Mouse (Mus musculus) midbrain, embryonic 15.5 days (tissue): ENCODE measurements at regions not wholly inside any gene's neighbourhood (a gene's known extent, or its start where the extent isn't known, plus 50 kb on each side); places are given as distances from the start of the nearest gene placed in this dataset.

Experiments used
- ATAC-seq: fragments of 200-750 bp; cut with Nextera tagmentation; replicated peaks from 2 replicates; pipeline ENCODE4 v1.8.0; 2017; ENCODE audit warnings: moderate TSS enrichment
- H3K27ac ChIP-seq: fragments of 300-500 bp; sonication (generic); 2 replicates; pipeline ENCODE4 v1.5.1; 2015; ENCODE audit warnings: mild to moderate bottlenecking, inconsistent platforms
- H3K27me3 ChIP-seq: fragments of 300-500 bp; sonication (generic); replicated peaks from 2 replicates; pipeline ENCODE4 v1.6.1; 2015; ENCODE audit warnings: inconsistent platforms
- H3K36me3 ChIP-seq: fragments of 300-500 bp; sonication (generic); replicated peaks from 2 replicates; pipeline ENCODE4 v1.6.1; 2015; ENCODE audit warnings: inconsistent platforms
- H3K4me1 ChIP-seq: fragments of 300-500 bp; sonication (generic); 2 replicates; pipeline ENCODE4 v1.6.1; 2015; ENCODE audit warnings: inconsistent platforms
- H3K4me2 ChIP-seq: fragments of 300-500 bp; sonication (generic); 2 replicates; pipeline ENCODE4 v1.6.1; 2015; ENCODE audit warnings: inconsistent platforms, mild to moderate bottlenecking, moderate library complexity
- H3K4me3 ChIP-seq: fragments of 300-500 bp; sonication (generic); 2 replicates; pipeline ENCODE4 v1.5.1; 2015; ENCODE audit warnings: mild to moderate bottlenecking, inconsistent platforms
- H3K9ac ChIP-seq: fragments of 300-500 bp; sonication (generic); 2 replicates; pipeline ENCODE4 v1.6.1; 2015; ENCODE audit warnings: mild to moderate bottlenecking, inconsistent platforms
- H3K9me3 ChIP-seq: fragments of 300-500 bp; sonication (generic); 2 replicates; pipeline ENCODE4 v1.6.1; 2016; ENCODE audit warnings: inconsistent platforms
- WGBS: fragments of 180-500 bp; shearing (Covaris S2); methylation state at CpG from one replicate; pipeline ENCODE4 v1.1.7; 2015; ENCODE audit warnings: mixed read lengths; 5-methylcytosine and 5-hydroxymethylcytosine counted together

- WGBS: 85% methylated on average over 5 of the region's 5 CpGs
- Histone ChIP-seq H3K4me1 (0 out of 2 replicates have a peak, but pooled peaks cover 2% of the 10 kb centered on the region), H3K4me3 (no peak overlapping the region)
Measured at GRCm38 (mm10) chr13:31177999-31178783, 204.2 kb downstream of the Gm5447 start.

DNA sequence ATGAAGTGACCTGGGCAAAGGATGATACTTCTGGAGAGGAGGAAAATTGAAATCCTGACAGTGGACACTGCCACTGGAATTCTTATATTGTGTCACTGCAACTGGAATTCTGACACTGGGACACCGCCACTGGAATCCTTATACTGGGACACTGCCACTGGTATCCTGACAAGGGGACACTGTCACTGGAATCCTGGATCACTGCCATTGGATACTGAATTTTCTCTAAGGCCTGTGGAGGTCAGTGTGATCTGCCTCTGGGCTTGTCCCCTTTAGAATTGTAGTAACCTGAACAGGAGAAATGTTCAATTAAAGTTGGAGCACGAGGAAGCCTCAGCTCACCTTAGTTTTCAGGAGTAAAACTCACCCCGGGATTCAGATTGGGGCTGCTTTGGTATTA is 205.0 kb downstream of the Gm5447 start:
- Histone ChIP-seq H3K9me3 (no peaks in the 10 kb centered on the region), H3K4me3 (no peak overlapping the region), H3K4me2 (no peak overlapping the region), H3K9ac (no peak overlapping the region), H3K27ac (no peak overlapping the region), H3K27me3 (no peaks in the 10 kb centered on the region), H3K36me3 (no peaks in the 10 kb centered on the region), H3K4me1 (0 out of 2 replicates have a peak, but pooled peaks cover 2% of the 10 kb centered on the region)
- ATAC-seq: no peak
- WGBS: 78% methylated on average over 3 of the region's 3 CpGs

More at GRCm38 (mm10) chr13:31177999-31178783, 204.2 kb downstream of the Gm5447 start:
- Histone ChIP-seq H3K27me3 (no peaks in the 10 kb centered on the region), H3K9ac (no peak overlapping the region), H3K36me3 (no peaks in the 10 kb centered on the region), H3K27ac (no peak overlapping the region), H3K9me3 (no peaks in the 10 kb centered on the region), H3K4me2 (no peak overlapping the region)
- ATAC-seq: no peak

DNA sequence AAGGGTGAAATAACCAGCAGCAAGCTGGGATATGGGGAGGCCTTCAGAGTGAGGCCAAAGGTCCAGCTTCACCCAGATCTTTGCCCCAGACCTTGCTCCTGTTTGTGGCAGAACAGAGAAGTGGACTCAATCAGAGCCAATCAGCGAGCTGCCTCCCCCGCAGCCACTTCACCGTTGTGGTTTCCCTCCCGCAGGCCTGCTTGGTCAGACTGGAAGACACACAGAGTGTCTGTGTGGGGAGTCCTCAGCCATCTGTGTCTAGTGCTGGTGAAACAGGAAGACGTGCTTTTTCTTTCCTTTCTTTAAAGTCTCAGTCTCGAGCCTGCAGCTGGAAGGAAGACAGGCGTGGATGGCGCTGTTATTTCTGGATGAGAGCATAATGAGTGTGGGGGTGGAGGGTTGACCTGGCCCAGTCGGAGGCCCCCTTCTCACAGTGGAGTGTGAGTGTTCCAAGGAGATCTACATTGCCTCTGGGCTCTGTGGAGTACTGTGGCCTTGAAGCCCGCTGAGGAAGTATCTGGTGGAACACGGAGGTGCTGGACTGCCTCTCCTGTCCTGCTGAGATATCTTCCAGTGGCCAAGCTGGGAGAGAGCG is 205.5 kb downstream of the Gm5447 start:
- Histone ChIP-seq H3K27ac (no peak overlapping the region), H3K9me3 (no peaks in the 10 kb centered on the region), H3K4me2 (no peak overlapping the region), H3K36me3 (no peaks in the 10 kb centered on the region), H3K4me1 (0 out of 2 replicates have a peak, but pooled peaks cover 2% of the 10 kb centered on the region), H3K9ac (no peak overlapping the region), H3K27me3 (no peaks in the 10 kb centered on the region), H3K4me3 (no peak overlapping the region)
- no peak for ATAC-seq
- 47% methylated on average over 12 of the region's 12 CpGs for WGBS

DNA sequence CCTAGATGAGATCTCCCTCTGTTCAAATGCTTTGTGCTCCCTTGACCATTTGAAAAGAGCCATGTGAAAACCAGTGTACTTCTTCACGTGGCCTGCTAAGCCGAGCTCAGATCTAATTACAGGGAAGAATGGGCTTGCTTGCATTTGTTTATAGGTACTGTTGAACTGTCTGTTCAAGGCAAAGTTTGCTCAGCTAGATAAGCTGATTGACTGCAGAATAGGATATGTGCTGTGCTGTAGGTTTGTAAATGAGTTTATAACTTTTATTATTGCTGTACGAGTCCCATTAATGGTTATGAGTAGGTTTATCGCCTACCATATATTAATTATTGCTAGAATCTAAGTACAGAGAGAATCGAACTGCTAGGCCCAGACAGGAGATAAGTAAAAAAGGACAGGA is 207.5 kb downstream of the Gm5447 start:
- Histone ChIP-seq H3K4me2 (no peak overlapping the region), H3K4me1 (0 out of 2 replicates have a peak, but pooled peaks cover 2% of the 10 kb centered on the region), H3K9me3 (no peaks in the 10 kb centered on the region), H3K9ac (no peak overlapping the region), H3K27me3 (no peaks in the 10 kb centered on the region), H3K4me3 (no peak overlapping the region), H3K36me3 (no peaks in the 10 kb centered on the region), H3K27ac (no peak overlapping the region)
- WGBS: 71% methylated on average over 5 of the region's 5 CpGs
- no peak for ATAC-seq

GRCm38 (mm10) chr13:31184845-31185834 is 211.1 kb downstream of the Gm5447 start:
- ATAC-seq: no peak
- no peak overlapping the region for H3K4me3 ChIP-seq
- WGBS: 75% methylated on average over 14 of the region's 14 CpGs

GRCm38 (mm10) chr13:31186805-31187589 is 213.0 kb downstream of the Gm5447 start:
- Histone ChIP-seq H3K4me2 (no peak overlapping the region), H3K27ac (no peak overlapping the region), H3K4me3 (no peak overlapping the region), H3K4me1 (no peaks in the 10 kb centered on the region), H3K36me3 (no peaks in the 10 kb centered on the region), H3K9me3 (no peaks in the 10 kb centered on the region), H3K27me3 (no peaks in the 10 kb centered on the region), H3K9ac (no peak overlapping the region)
- no peak for ATAC-seq
- 72% methylated on average over 5 of the region's 5 CpGs for WGBS

More at GRCm38 (mm10) chr13:31184845-31185834, 211.1 kb downstream of the Gm5447 start:
- H3K27ac ChIP-seq: no peak overlapping the region
- H3K27me3 ChIP-seq: no peaks in the 10 kb centered on the region
- no peak overlapping the region for H3K9ac ChIP-seq
- no peak overlapping the region for H3K4me2 ChIP-seq
- no peaks in the 10 kb centered on the region for H3K36me3 ChIP-seq
- H3K4me1 ChIP-seq: no peaks in the 10 kb centered on the region
- H3K9me3 ChIP-seq: no peaks in the 10 kb centered on the region

DNA sequence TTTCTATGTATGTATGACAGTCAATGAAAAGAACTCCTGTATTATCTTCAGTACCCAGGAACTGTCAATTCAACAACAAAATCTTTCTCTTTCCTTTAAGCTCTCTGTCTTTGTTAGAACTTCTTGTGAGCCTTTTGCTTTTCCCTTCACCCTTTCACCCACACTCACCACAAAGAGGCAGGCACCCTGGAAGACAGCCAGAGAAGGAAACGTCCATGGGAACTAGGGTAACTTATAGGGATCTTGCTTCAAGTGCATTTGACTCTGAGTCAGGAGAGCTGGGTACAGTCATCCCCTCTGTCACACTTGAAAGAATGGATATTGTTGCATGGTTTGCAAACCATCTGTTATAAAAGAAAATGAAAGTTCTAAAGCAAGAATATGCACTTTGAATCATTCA is 215.1 kb downstream of the Gm5447 start:
- 50% methylated on average over 1 of the region's 1 CpGs for whole genome bisulfite sequencing
- Histone ChIP-seq H3K9me3 (no peaks in the 10 kb centered on the region), H3K4me2 (no peak overlapping the region), H3K9ac (no peak overlapping the region), H3K27me3 (no peaks in the 10 kb centered on the region), H3K36me3 (no peaks in the 10 kb centered on the region), H3K4me3 (no peak overlapping the region), H3K27ac (no peak overlapping the region), H3K4me1 (no peaks in the 10 kb centered on the region)
- ATAC-seq: no peak

GRCm38 (mm10) chr13:31190036-31190435 is 216.0 kb downstream of the Gm5447 start:
- no peak for ATAC-seq
- no peaks in the 10 kb centered on the region for H3K27me3 ChIP-seq
- no peak overlapping the region for H3K4me3 ChIP-seq
- H3K27ac ChIP-seq: no peak overlapping the region
- no peaks in the 10 kb centered on the region for H3K36me3 ChIP-seq
- no peak overlapping the region for H3K9ac ChIP-seq
- no peaks in the 10 kb centered on the region for H3K9me3 ChIP-seq
- H3K4me1 ChIP-seq: no peaks in the 10 kb centered on the region
- WGBS: 80% methylated on average over 4 of the region's 4 CpGs
- H3K4me2 ChIP-seq: no peak overlapping the region

DNA sequence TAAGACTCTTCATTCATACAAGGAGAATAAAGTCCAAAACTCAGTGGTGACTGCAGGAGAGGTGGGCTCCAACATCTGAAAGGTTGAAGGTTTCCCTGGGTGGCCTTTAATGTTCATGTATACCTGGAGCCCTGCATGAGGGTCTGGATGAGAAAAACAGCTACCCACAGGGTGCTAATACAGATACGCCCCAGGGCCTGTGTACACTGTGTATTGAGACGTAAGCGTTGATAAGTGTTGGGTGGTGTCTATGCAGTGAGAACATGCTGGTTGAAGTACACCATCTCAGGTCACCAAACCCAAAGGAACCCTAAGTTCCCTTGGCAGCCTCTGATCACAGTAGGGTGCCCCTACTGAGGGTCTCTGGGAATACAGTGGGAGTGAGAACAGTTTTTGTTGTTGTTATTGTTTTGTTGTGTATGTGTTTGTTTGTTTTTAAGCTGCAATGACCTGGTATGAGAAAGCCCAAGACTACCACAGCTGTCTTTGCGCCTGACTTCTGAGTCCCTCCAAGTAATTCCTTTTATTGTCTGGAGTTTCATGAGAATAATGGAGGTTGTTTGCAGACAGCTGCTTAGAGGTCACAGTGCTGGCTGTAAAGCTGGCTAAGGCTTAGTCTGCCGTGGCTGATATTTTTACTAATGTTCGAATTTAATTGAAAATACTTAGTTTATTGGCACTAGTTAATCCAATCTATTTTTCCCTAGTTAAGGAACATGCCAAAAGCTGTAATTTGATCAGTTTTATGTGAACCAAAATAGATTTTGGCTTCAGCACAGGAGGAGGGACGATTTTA is 217.5 kb downstream of the Gm5447 start:
- Histone ChIP-seq H3K4me3 (no peak overlapping the region), H3K9ac (no peak overlapping the region), H3K4me1 (no peaks in the 10 kb centered on the region), H3K27ac (no peak overlapping the region), H3K9me3 (no peaks in the 10 kb centered on the region), H3K27me3 (no peaks in the 10 kb centered on the region), H3K4me2 (no peak overlapping the region), H3K36me3 (no peaks in the 10 kb centered on the region)
- WGBS: 83% methylated on average over 7 of the region's 7 CpGs
- no peak for ATAC-seq

DNA sequence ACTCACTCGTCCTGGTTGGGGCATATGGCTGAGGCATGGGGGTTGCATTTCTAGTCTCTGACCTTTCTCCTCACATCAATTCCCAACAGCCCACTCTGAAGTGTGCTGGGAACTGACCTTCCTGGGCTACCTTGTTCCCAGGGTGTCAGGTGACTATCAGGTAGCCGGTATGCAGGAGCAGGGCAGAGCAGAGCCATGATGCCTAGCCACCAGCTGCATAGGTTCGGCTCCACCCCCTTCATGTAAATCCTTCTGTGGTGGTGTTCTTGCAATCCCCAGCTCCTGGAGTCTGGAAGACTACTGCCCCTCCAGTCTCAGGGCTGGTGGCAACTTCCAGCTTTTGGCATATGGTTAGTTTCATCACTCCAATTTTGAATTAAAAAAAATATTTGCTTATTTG is 221.0 kb downstream of the Gm5447 start:
- no peak overlapping the region for H3K4me3 ChIP-seq
- ATAC-seq: no peak
- H3K4me1 ChIP-seq: no peaks in the 10 kb centered on the region
- H3K36me3 ChIP-seq: no peaks in the 10 kb centered on the region
- H3K27me3 ChIP-seq: no peaks in the 10 kb centered on the region
- no peak overlapping the region for H3K4me2 ChIP-seq
- no peak overlapping the region for H3K9ac ChIP-seq
- H3K9me3 ChIP-seq: no peaks in the 10 kb centered on the region
- WGBS: 77% methylated on average over 3 of the region's 3 CpGs
- H3K27ac ChIP-seq: no peak overlapping the region

GRCm38 (mm10) chr13:31196546-31196945 is 222.5 kb downstream of the Gm5447 start:
- WGBS: 74% methylated on average over 2 of the region's 2 CpGs
- H3K4me3 ChIP-seq: no peak overlapping the region
- no peak for ATAC-seq

More at GRCm38 (mm10) chr13:31196546-31196945, 222.5 kb downstream of the Gm5447 start:
- Histone ChIP-seq H3K9ac (no peak overlapping the region), H3K36me3 (no peaks in the 10 kb centered on the region), H3K27ac (no peak overlapping the region), H3K4me1 (no peaks in the 10 kb centered on the region), H3K27me3 (no peaks in the 10 kb centered on the region), H3K4me2 (no peak overlapping the region), H3K9me3 (no peaks in the 10 kb centered on the region)
